Mouse (Mus musculus) hindbrain, embryonic 10.5 days (tissue): ENCODE results near the gene Npas1. TPM values are rescaled to one million over a fixed set of nuclear protein-coding genes. Genes with fewer than 3 reads are reported as not detected.

Experiments used
- DNase-seq: peaks from one replicate; pipeline ENCODE4 v3.0.0-alpha.2; 2017; ENCODE audit warnings: low spot score
- H3K27ac ChIP-seq: fragments of 300-500 bp; sonication (generic); 2 replicates; pipeline ENCODE4 v1.5.1; 2016; ENCODE audit warnings: mild to moderate bottlenecking, moderate library complexity
- H3K27me3 ChIP-seq: fragments of 300-500 bp; sonication (generic); 2 replicates; pipeline ENCODE4 v1.6.1; 2016; ENCODE audit warnings: mild to moderate bottlenecking; ENCODE audit not compliant: poor library complexity, insufficient read depth, severe bottlenecking
- H3K36me3 ChIP-seq: fragments of 300-500 bp; sonication (generic); 2 replicates; pipeline ENCODE4 v1.6.1; 2016; ENCODE audit warnings: mild to moderate bottlenecking, moderate library complexity
- H3K4me1 ChIP-seq: fragments of 300-500 bp; sonication (generic); replicated peaks from 2 replicates; pipeline ENCODE4 v1.6.1; 2016; ENCODE audit warnings: mild to moderate bottlenecking
- H3K4me3 ChIP-seq: fragments of 300-500 bp; sonication (generic); 2 replicates; pipeline ENCODE4 v1.5.1; 2016; ENCODE audit warnings: mild to moderate bottlenecking, moderate library complexity
- H3K9me3 ChIP-seq: fragments of 300-500 bp; sonication (generic); 2 replicates; pipeline ENCODE4 v1.6.1; 2016; ENCODE audit warnings: mild to moderate bottlenecking, moderate library complexity
- WGBS: fragments of 180-500 bp; shearing (Covaris S2); methylation state at CpG from one replicate; pipeline ENCODE4 v1.1.7; 2016; 5-methylcytosine and 5-hydroxymethylcytosine counted together
- polyA plus RNA-seq: library from polyadenylated mRNA; unstranded; fragments of >200 nt; fragmentation: Nextera tagmentation; extraction: Ambion mirVana; gene quantifications from 2 replicates; pipeline ENCODE4 v1.2.1, GENCODE M21; 2016

The Npas1 gene
- 0.63 and 0.91 TPM in 2 replicates for polyA plus RNA-seq

DNA sequence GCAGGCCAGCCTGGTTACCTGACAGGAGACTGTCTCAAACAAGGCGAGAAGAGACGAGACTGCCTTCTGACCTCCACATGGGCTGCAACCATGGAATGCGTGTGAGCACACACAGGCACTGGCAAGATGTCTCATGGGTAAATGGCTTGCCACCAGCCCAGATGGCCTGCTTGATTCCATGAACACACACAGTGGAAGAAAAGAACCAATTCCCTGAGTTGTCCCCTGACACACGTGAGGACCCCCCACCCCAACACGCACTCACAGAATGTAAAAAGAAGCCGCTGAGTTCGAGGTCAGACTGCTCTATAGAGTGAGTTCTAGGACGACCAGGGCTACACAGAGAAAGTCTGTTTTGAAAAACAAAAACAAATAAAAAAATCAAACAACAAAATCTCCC is at the start of gene Npas1:
Gene Npas1 (minus strand): TSS at position 101 of the 400 bp plus-strand sequence.
- 85% methylated on average over 8 of the region's 8 CpGs for WGBS

DNA sequence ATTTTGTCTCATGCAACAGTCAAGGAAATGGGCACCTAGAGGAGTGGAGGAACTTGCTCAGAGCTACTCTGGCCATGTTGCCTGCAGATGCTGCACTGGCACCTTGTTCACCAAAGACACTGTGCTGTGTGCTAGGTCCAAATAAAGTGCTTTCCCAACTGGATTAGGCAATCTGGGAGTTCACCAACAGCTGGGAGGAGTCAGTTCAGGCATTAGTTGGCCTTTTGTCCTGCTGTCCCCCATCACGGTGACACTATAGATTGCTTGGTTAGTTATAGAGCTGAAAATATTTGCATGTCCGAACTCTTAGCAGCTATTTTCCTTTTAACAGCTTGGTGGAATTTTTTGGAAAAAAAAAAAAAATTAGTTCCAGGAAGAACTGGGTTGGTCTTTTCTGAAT is 48.5 kb upstream of the Npas1 start:
- no peak for DNase-seq
- 92% methylated on average over 2 of the region's 2 CpGs for WGBS
- Histone ChIP-seq H3K4me3 (no peak overlapping the region), H3K27ac (no peak overlapping the region), H3K36me3 (peaks cover 49% of the 10 kb centered on the region), H3K4me1 (no peaks in the 10 kb centered on the region), H3K9me3 (no peaks in the 10 kb centered on the region), H3K27me3 (no peaks in the 10 kb centered on the region)

More for the DNA sequence above, at the start of gene Npas1:
- no peak within 1 kb of the TSS for H3K27ac ChIP-seq
- H3K27me3 ChIP-seq = peaks cover 52% of the 10 kb centered on the region
- H3K4me1 ChIP-seq = peaks cover 22% of the 10 kb centered on the region
- H3K36me3 ChIP-seq = no peaks in the 10 kb centered on the region
- no peaks in the 10 kb centered on the region for H3K9me3 ChIP-seq
- H3K4me3 ChIP-seq = peak within 1 kb of the TSS; percentile 46
- DNase-seq = no peak

DNA sequence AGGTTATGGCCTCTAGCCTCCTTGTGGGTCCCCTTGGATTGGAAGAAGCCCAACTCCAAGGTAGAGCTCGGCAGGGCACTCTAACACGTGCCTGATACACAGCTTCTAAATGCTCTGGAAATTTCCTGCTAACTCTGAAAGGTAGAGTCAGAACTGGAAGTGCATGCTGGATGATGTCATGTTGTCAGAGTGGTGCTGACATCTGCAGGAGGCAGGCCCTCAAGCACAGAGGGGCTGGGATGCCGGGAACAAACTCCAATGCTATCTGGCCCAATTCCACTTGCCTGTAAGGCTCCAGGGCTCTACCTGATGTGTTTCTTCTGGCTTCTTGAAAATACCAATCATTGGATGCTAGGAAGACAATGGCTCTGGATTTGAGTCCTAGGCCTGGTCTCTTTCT is 47.9 kb upstream of the Npas1 start:
- peaks cover 50% of the 10 kb centered on the region for H3K36me3 ChIP-seq
- no peaks in the 10 kb centered on the region for H3K9me3 ChIP-seq
- WGBS = 83% methylated on average over 3 of the region's 3 CpGs
- H3K27ac ChIP-seq = no peak overlapping the region
- no peaks in the 10 kb centered on the region for H3K27me3 ChIP-seq
- no peaks in the 10 kb centered on the region for H3K4me1 ChIP-seq
- H3K4me3 ChIP-seq = no peak overlapping the region
- DNase-seq = no peak

DNA sequence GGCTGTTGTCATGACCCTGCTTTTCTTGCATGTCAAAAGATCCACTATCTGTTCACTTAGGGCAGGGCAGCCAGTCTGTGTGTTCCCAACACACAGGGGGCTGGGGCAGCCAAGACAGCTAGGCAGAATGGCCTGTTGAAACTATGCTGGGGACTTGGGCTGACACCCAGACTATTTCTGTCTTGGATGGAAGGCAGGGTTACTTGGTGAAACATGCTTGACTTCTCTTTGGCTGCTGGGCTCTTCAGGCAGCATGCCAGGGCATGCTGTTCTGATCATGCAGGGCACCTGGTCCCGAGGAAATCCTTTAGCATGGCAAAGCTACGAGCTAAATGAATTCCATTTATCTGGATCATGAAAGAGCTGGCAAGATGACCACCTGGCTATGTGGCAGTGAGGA is 46.8 kb upstream of the Npas1 start:
- no peaks in the 10 kb centered on the region for H3K4me1 ChIP-seq
- no peaks in the 10 kb centered on the region for H3K9me3 ChIP-seq
- WGBS = 84% methylated on average over 2 of the region's 2 CpGs
- peaks cover 48% of the 10 kb centered on the region for H3K36me3 ChIP-seq
- no peak overlapping the region for H3K4me3 ChIP-seq
- no peak overlapping the region for H3K27ac ChIP-seq
- DNase-seq = no peak
- no peaks in the 10 kb centered on the region for H3K27me3 ChIP-seq

DNA sequence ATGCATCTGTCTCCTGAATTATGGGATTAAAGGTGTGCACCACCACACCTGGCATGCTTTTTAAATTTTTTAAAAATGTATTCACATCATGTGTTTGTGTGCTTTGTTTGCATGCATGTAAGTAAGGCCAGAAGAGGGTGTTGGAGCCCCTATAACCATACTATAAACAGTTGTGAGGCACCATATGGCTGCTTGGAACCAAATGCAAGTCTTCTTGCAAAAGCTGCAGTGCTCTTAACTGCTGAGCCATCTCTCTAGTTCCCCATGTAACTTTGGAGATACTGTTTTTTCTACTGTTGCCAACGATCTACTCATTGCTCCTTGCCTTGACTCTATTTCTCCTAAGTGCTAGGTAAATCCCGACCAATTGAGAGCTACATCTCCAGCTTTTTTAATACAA is 41.8 kb upstream of the Npas1 start:
- Histone ChIP-seq H3K4me1 (no peaks in the 10 kb centered on the region), H3K27me3 (no peaks in the 10 kb centered on the region), H3K36me3 (peaks cover 60% of the 10 kb centered on the region), H3K4me3 (no peak overlapping the region), H3K9me3 (no peaks in the 10 kb centered on the region), H3K27ac (no peak overlapping the region)
- WGBS = 95% methylated on average over 2 of the region's 2 CpGs
- no peak for DNase-seq

DNA sequence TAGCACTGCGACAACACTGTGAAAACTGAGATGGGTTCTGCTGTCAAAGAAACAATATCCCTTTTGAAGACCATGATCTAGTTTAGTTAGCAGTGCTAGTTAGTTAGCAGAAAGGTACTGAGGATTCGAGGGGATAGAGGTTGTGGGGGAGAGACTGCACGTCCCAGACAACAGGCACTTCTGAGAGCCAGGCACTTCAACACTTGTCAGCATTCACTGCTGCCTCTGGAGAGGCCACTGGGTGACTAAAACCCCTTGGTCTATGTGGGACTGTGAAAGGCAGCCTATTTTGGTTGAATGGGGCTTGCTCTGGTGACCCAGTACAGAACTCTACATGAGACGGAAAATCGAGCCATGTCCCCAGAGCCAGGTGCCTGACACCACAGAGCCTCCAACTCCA is 39.7 kb upstream of the Npas1 start:
- H3K4me3 ChIP-seq = no peak overlapping the region
- no peak for DNase-seq
- H3K27ac ChIP-seq = no peak overlapping the region
- H3K27me3 ChIP-seq = no peaks in the 10 kb centered on the region
- H3K36me3 ChIP-seq = peaks cover 68% of the 10 kb centered on the region
- whole genome bisulfite sequencing = 92% methylated on average over 5 of the region's 5 CpGs
- H3K4me1 ChIP-seq = no peaks in the 10 kb centered on the region
- H3K9me3 ChIP-seq = no peaks in the 10 kb centered on the region

DNA sequence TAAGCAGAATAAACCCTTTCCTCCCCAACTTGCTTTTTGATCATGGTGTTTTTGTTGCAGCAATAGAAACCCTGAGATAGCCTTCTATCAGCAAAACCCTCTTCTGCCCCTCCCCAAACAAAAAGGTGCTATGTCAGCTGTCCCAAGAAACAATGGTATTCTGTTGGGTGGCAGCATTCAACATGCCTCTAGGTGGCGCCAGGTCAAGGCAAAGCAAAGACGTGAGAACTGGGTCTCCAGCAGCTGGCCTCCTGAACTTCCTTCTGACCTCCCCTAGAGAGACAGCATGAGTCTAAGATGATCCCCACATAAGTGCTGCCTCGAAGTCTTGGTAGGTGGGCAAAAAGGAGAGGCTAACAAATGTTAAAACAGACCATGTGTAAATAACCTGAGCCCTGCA is 29.8 kb upstream of the Npas1 start:
- WGBS = 21% methylated on average over 3 of the region's 3 CpGs
- Histone ChIP-seq H3K9me3 (no peaks in the 10 kb centered on the region), H3K4me3 (no peak overlapping the region), H3K4me1 (no peaks in the 10 kb centered on the region), H3K27ac (no peak overlapping the region), H3K36me3 (peaks cover 94% of the 10 kb centered on the region), H3K27me3 (no peaks in the 10 kb centered on the region)
- DNase-seq = peak; percentile 54

DNA sequence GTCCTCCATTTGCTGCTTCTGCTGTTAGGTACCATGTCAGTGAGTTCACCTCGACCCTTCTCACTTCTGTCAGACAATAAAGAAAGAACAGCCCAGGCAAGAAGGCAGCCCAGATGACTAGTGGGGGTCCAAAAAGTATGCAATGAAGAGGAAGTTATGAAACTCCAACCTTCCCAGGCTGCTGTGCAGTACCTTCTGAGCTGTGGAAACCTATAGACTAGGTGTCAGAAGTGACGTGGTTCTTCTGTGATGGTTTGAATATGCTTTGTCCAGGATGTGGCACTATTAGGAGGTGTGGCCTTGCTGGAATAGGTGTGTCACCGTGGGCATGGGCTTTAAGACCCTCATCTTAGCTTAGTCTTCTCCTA is 27.7 kb upstream of the Npas1 start:
- 89% methylated on average over 3 of the region's 3 CpGs for WGBS
- H3K27me3 ChIP-seq = no peaks in the 10 kb centered on the region
- no peak overlapping the region for H3K4me3 ChIP-seq
- no peaks in the 10 kb centered on the region for H3K9me3 ChIP-seq
- DNase-seq = no peak
- peaks cover 94% of the 10 kb centered on the region for H3K36me3 ChIP-seq
- H3K27ac ChIP-seq = no peak overlapping the region
- H3K4me1 ChIP-seq = no peaks in the 10 kb centered on the region

DNA sequence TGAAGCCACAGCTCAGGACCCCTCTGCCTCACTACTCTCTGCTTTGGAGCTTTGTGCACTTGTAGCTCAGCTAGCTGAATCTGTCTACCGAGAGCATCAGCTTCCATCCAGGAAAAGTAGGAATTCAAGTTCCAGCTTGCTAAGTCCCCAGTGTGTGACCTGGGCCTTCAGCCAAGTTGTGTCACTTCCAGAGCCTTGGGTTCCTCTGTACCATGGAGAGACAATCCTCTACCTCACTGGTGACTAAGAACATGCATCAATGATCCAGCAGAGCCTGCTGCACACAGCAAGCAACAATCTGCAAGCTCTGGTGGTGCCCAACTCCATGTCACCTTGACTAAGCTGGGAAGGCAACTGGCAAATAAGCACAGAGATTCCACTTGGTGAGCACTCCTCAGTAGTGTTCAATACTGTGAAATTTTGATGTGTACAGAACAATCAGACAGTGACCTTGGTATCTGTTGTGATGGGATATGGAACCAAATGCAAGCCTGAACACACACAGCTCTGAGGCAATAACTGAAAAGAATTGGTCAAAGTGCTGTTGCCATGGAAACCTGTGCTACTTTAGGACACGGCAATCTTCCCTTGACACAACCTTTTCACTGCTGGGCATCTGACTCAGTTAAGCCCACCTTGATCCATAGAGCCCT is 27.2 kb upstream of the Npas1 start:
- WGBS = 85% methylated on average over 2 of the region's 2 CpGs
- peaks cover 93% of the 10 kb centered on the region for H3K36me3 ChIP-seq

DNA sequence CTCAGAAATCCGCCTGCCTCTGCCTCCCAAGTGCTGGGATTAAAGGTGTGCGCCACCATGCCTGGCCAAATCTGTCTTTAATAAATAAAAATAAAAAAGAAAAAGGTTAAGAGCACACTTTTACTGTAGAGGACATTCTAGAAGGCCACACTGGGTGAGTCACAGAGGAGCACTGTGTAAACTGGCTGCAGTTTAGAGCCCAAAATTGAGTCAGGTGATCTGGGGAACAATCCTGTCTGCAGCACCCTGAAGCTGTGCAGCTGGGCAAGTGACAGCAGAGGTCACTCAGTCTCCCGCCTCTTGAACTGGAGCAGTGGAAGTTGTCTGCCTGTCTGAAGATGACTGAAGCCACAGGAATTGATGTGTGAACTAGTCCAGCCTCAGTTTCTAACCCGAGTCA is 24.0 kb upstream of the Npas1 start:
- 94% methylated on average over 4 of the region's 4 CpGs for WGBS
- no peak overlapping the region for H3K4me3 ChIP-seq
- H3K36me3 ChIP-seq = peaks cover 97% of the 10 kb centered on the region
- H3K9me3 ChIP-seq = no peaks in the 10 kb centered on the region
- H3K27me3 ChIP-seq = no peaks in the 10 kb centered on the region
- no peak overlapping the region for H3K27ac ChIP-seq
- H3K4me1 ChIP-seq = no peaks in the 10 kb centered on the region
- DNase-seq = no peak

More for the DNA sequence above, 27.2 kb upstream of the Npas1 start:
- Histone ChIP-seq H3K4me3 (no peak overlapping the region), H3K27me3 (no peaks in the 10 kb centered on the region), H3K9me3 (no peaks in the 10 kb centered on the region), H3K27ac (no peak overlapping the region), H3K4me1 (no peaks in the 10 kb centered on the region)
- DNase-seq = no peak

DNA sequence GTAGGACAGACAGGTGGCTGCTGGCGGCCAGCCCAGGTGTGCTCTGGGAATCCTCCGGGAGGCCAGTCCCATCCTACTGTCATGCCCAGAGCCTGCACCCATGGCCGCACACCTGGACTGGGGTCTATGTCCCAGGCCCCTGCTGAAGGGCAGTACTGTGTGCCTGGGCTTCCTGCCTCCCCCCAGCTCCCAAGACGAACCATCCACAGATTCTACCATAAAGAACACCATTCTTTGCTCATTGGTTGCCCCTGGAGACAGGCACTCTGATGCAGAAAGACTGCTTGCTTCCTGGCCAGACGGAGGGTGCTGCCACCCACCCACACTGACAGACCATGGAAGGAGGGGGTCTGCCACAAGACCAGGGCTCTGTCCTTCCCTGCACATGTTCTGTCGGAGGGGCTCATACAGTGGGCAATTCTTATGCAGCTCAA is 22.2 kb upstream of the Npas1 start:
- no peaks in the 10 kb centered on the region for H3K27me3 ChIP-seq
- H3K9me3 ChIP-seq = no peaks in the 10 kb centered on the region
- no peaks in the 10 kb centered on the region for H3K4me1 ChIP-seq
- WGBS = 80% methylated on average over 6 of the region's 6 CpGs
- H3K4me3 ChIP-seq = no peak overlapping the region
- H3K36me3 ChIP-seq = peaks cover 95% of the 10 kb centered on the region
- DNase-seq = no peak
- H3K27ac ChIP-seq = no peak overlapping the region

DNA sequence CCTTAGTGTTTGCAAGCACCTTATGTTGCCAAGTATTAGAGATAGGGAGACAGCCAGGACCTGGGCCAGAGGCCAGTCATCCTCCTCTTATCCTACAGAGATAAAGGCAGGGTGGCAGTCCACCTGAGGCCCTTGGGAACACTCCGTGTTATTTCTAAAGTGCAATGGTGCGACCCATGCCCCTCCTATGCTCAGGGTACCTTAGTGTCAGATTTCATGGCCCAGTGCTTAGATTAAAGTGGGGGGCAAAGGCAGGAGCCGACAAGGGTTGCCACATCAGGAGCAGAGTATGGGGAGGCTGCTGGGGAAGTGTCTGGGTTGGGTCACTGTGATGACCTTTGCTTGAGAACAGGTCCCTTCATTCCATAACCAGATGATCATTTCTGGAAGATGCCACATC is 18.7 kb upstream of the Npas1 start:
- peaks cover 60% of the 10 kb centered on the region for H3K36me3 ChIP-seq

DNA sequence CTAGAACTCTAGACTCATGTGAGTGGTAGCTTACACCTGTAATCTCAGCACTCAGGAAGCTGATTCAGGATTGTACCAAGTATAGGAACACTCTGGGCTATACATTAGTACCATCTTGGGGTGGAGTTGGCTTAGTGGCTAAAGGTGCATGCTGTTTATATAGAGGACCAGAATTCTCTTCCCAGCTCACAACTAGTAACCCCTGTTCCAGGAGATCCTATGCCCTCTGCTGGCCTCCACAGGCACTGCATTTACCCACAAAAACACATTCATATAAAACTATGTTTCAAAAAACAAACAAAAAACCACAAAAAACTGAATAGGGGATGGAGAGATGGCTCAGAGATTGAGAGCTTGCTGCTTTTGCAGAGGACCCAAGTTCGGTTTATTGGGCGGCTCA is 15.8 kb upstream of the Npas1 start:
- no peaks in the 10 kb centered on the region for H3K27me3 ChIP-seq
- WGBS = 38% methylated on average over 2 of the region's 2 CpGs
- H3K4me3 ChIP-seq = no peak overlapping the region
- no peak overlapping the region for H3K27ac ChIP-seq
- no peaks in the 10 kb centered on the region for H3K4me1 ChIP-seq
- H3K36me3 ChIP-seq = peaks cover 34% of the 10 kb centered on the region
- H3K9me3 ChIP-seq = no peaks in the 10 kb centered on the region
- DNase-seq = peak; percentile 47

More for the DNA sequence above, 18.7 kb upstream of the Npas1 start:
- Histone ChIP-seq H3K27ac (no peak overlapping the region), H3K27me3 (no peaks in the 10 kb centered on the region), H3K4me1 (no peaks in the 10 kb centered on the region), H3K9me3 (no peaks in the 10 kb centered on the region), H3K4me3 (no peak overlapping the region)
- WGBS = 86% methylated on average over 3 of the region's 3 CpGs
- DNase-seq = no peak

DNA sequence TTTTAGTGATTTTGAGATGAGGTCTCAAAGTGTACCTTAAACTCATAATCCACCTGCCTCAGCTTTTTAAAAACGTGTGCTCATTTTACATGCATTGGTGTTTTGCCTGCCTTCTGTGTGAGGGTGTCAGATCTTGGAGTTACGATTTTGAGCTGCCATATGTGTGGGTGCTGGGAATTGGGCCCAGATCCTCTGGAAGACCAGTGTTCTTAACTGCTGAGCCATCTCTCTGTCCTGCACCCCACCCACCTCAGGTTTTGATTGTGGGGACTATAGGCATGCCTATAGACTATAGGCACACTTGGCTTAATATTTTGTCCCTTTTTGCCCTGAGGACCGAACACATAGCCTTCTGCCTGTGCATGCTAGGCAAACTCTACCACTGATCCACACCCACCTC is 14.7 kb upstream of the Npas1 start:
- no peaks in the 10 kb centered on the region for H3K27me3 ChIP-seq
- no peak for DNase-seq
- WGBS = 67% methylated on average over 3 of the region's 3 CpGs
- no peak overlapping the region for H3K27ac ChIP-seq
- H3K36me3 ChIP-seq = peaks cover 23% of the 10 kb centered on the region
- H3K4me1 ChIP-seq = no peaks in the 10 kb centered on the region
- H3K4me3 ChIP-seq = no peak overlapping the region
- H3K9me3 ChIP-seq = no peaks in the 10 kb centered on the region
